Mouse (Mus musculus) limb, embryonic 10.5 days (tissue): ENCODE measurements around the gene Ndufaf2. TPM values are rescaled to one million over a fixed set of nuclear protein-coding genes. Genes with fewer than 3 reads are reported as not detected.
A peak's percentile ranks its signal among the peaks of the same experiment; 100 is the strongest.

Experiments used
- DNase-seq: peaks from one replicate; pipeline ENCODE4 v3.0.0-alpha.2; 2017; ENCODE audit warnings: low spot score
- H3K27ac ChIP-seq: fragments of 300-500 bp; sonication (generic); 2 replicates; pipeline ENCODE4 v1.5.1; 2016; ENCODE audit warnings: mild to moderate bottlenecking
- H3K27me3 ChIP-seq: fragments of 300-500 bp; sonication (generic); 2 replicates; pipeline ENCODE4 v1.6.1; 2016; ENCODE audit warnings: low read depth, mild to moderate bottlenecking; ENCODE audit not compliant: poor library complexity, severe bottlenecking
- H3K36me3 ChIP-seq: fragments of 300-500 bp; sonication (generic); 2 replicates; pipeline ENCODE4 v1.6.1; 2016; ENCODE audit warnings: mild to moderate bottlenecking, moderate library complexity
- H3K4me1 ChIP-seq: fragments of 300-500 bp; sonication (generic); 2 replicates; pipeline ENCODE4 v1.6.1; 2016
- H3K4me3 ChIP-seq: fragments of 300-500 bp; sonication (generic); 2 replicates; pipeline ENCODE4 v1.5.1; 2016; ENCODE audit warnings: mild to moderate bottlenecking, moderate library complexity
- H3K9me3 ChIP-seq: fragments of 300-500 bp; sonication (generic); replicated peaks from 2 replicates; pipeline ENCODE4 v1.6.1; 2016; ENCODE audit warnings: mild to moderate bottlenecking
- WGBS: fragments of 180-500 bp; shearing (Covaris S2); methylation state at CpG from one replicate; pipeline ENCODE4 v1.1.7; 2016; 5-methylcytosine and 5-hydroxymethylcytosine counted together
- polyA plus RNA-seq: library from polyadenylated mRNA; unstranded; fragments of >200 nt; fragmentation: Nextera tagmentation; extraction: Ambion mirVana; gene quantifications from 2 replicates; pipeline ENCODE4 v1.2.1, GENCODE M21; 2016

The Ndufaf2 gene
- 89.8 and 111 TPM in 2 replicates for polyA plus RNA-seq

- no peaks in the 10 kb centered on the region for H3K27me3 ChIP-seq
- peak; percentile 100 for DNase-seq
- H3K27ac ChIP-seq: peak within 1 kb of the TSS; percentile 85
- no peaks in the 10 kb centered on the region for H3K9me3 ChIP-seq
- WGBS: under 1% methylated on average over 47 of the region's 47 CpGs
- H3K4me3 ChIP-seq: peak within 1 kb of the TSS; percentile 85
- H3K36me3 ChIP-seq: peaks cover 20% of the 10 kb centered on the region
- H3K4me1 ChIP-seq: peaks cover 15% of the 10 kb centered on the region
These were observed at the start of gene Ndufaf2, which contains the start of gene Ercc8 for GRCm38 (mm10) chr13:108158465-108159240. TSS of gene Ndufaf2 (minus strand) at chr13:108158623. TSS of gene Ercc8 (plus strand) at chr13:108158731.

GRCm38 (mm10) chr13:108208090-108208489 lies 49.7 kb upstream of the Ndufaf2 start:
- no peak overlapping the region for H3K4me3 ChIP-seq
- no peaks in the 10 kb centered on the region for H3K4me1 ChIP-seq
- H3K27me3 ChIP-seq: peaks cover 17% of the 10 kb centered on the region
- no peaks in the 10 kb centered on the region for H3K9me3 ChIP-seq
- 70% methylated on average over 5 of the region's 5 CpGs for WGBS
- H3K36me3 ChIP-seq: no peaks in the 10 kb centered on the region
- no peak for DNase-seq
- no peak overlapping the region for H3K27ac ChIP-seq

GRCm38 (mm10) chr13:108207447-108207846 lies 49.0 kb upstream of the Ndufaf2 start:
- WGBS: 97% methylated on average over 2 of the region's 2 CpGs
- H3K4me1 ChIP-seq: no peaks in the 10 kb centered on the region

GRCm38 (mm10) chr13:108204857-108205256 lies 46.4 kb upstream of the Ndufaf2 start:
- no peak for DNase-seq
- H3K4me1 ChIP-seq: no peaks in the 10 kb centered on the region
- no peaks in the 10 kb centered on the region for H3K27me3 ChIP-seq
- no peaks in the 10 kb centered on the region for H3K9me3 ChIP-seq
- no peak overlapping the region for H3K4me3 ChIP-seq
- H3K36me3 ChIP-seq: no peaks in the 10 kb centered on the region
- H3K27ac ChIP-seq: no peak overlapping the region
- 92% methylated on average over 3 of the region's 3 CpGs for WGBS

More at GRCm38 (mm10) chr13:108207447-108207846, 49.0 kb upstream of the Ndufaf2 start:
- Histone ChIP-seq H3K36me3 (no peaks in the 10 kb centered on the region), H3K9me3 (no peaks in the 10 kb centered on the region), H3K4me3 (no peak overlapping the region), H3K27ac (no peak overlapping the region), H3K27me3 (peaks cover 10% of the 10 kb centered on the region)
- DNase-seq: no peak

- Histone ChIP-seq H3K4me1 (no peaks in the 10 kb centered on the region), H3K27ac (no peak overlapping the region), H3K36me3 (peaks cover 27% of the 10 kb centered on the region), H3K9me3 (no peaks in the 10 kb centered on the region), H3K4me3 (no peak overlapping the region), H3K27me3 (no peaks in the 10 kb centered on the region)
- WGBS: 90% methylated on average over 6 of the region's 6 CpGs
- DNase-seq: no peak
These were observed 37.1 kb upstream of the Ndufaf2 start for GRCm38 (mm10) chr13:108195474-108195873.

DNA sequence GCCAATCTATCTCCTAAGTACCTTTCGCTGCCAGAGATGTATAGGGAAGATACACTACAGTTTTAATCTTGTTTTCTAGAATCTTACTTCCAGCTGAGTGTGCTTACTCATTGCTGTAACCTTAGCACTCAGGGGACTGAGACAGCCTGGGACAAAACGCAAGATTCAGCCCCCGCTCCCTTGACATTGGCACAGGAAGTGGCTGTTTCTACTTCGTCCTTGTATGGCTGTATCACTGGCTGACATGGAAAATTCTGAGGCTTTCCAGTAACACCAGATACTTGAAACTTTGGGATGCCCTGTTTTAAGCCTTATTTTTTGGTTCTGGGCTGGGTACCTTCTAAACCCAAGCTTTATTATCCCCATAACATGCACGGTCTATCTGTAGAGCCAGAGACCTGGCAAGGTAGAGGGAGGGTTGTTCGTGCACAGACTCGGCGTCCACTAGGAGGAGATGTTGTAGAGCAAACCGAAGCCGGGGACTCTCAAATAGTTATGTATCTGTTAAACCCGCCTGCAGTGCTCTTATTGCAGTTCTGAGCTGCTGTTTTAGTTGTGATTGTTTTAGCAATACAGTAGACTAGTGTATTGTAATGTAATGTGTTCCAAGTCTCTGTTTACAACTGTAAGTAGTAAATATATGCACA lies 32.8 kb upstream of the Ndufaf2 start:
- Histone ChIP-seq H3K27ac (no peak overlapping the region), H3K4me1 (no peaks in the 10 kb centered on the region), H3K36me3 (peaks cover 45% of the 10 kb centered on the region), H3K4me3 (no peak overlapping the region), H3K27me3 (no peaks in the 10 kb centered on the region), H3K9me3 (no peaks in the 10 kb centered on the region)
- peak; percentile 63 for DNase-seq
- WGBS: 61% methylated on average over 11 of the region's 11 CpGs

DNA sequence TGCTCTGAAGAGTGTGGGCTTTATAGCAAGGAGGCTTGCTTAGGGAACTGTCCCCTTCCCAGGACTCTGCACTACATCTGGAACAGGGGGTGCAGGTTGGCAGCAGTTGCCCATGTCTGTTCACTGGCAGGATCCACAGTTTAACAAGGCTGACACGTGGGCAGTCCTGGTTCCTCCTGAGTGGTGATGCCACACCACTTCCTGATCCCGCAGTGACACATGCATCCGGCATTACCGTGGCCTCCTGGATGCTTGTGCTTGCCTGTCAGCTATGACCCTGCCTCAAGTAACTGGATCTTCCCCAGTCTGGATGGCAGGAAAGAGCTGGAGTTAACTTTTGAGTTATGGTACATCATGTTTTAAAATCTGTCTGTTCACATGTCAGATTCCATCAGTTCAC lies 29.6 kb upstream of the Ndufaf2 start:
- Histone ChIP-seq H3K36me3 (peaks cover 49% of the 10 kb centered on the region), H3K27me3 (no peaks in the 10 kb centered on the region), H3K9me3 (no peaks in the 10 kb centered on the region), H3K4me3 (no peak overlapping the region), H3K4me1 (no peaks in the 10 kb centered on the region), H3K27ac (no peak overlapping the region)
- DNase-seq: no peak
- 94% methylated on average over 4 of the region's 4 CpGs for WGBS

DNA sequence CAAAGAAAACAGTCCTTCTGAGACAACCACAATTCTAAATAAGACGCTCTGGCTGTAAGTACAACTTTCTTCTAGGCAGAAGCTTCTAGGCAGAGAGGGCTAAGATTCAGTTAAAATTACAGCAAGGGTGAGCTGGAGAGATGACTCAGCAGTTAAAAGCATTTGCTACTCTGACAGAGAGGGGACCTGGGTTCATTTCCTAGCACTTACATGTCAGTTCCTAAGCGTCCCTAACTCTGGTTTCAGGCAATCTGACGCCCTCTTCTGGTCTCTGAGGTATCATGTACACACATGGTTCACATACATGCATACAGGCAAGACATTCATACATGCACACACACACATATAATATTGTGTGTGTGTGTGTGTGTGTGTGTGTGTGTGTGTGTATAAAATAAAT lies 27.1 kb upstream of the Ndufaf2 start:
- Histone ChIP-seq H3K4me1 (no peaks in the 10 kb centered on the region), H3K36me3 (peaks cover 74% of the 10 kb centered on the region), H3K27ac (no peak overlapping the region), H3K4me3 (no peak overlapping the region), H3K27me3 (no peaks in the 10 kb centered on the region), H3K9me3 (no peaks in the 10 kb centered on the region)
- 93% methylated on average over 3 of the region's 3 CpGs for WGBS
- no peak for DNase-seq

- H3K27me3 ChIP-seq: no peaks in the 10 kb centered on the region
- H3K9me3 ChIP-seq: no peaks in the 10 kb centered on the region
- no peak for DNase-seq
- H3K4me3 ChIP-seq: no peak overlapping the region
- H3K36me3 ChIP-seq: peaks cover 74% of the 10 kb centered on the region
- H3K27ac ChIP-seq: no peak overlapping the region
- H3K4me1 ChIP-seq: no peaks in the 10 kb centered on the region
These were observed 26.4 kb upstream of the Ndufaf2 start for GRCm38 (mm10) chr13:108184743-108185255.

GRCm38 (mm10) chr13:108180821-108181220 lies 22.4 kb upstream of the Ndufaf2 start:
- H3K9me3 ChIP-seq: no peaks in the 10 kb centered on the region
- H3K4me3 ChIP-seq: no peak overlapping the region
- DNase-seq: no peak
- H3K36me3 ChIP-seq: peaks cover 80% of the 10 kb centered on the region
- no peaks in the 10 kb centered on the region for H3K27me3 ChIP-seq
- no peak overlapping the region for H3K27ac ChIP-seq
- WGBS: 90% methylated on average over 5 of the region's 5 CpGs
- H3K4me1 ChIP-seq: no peaks in the 10 kb centered on the region

DNA sequence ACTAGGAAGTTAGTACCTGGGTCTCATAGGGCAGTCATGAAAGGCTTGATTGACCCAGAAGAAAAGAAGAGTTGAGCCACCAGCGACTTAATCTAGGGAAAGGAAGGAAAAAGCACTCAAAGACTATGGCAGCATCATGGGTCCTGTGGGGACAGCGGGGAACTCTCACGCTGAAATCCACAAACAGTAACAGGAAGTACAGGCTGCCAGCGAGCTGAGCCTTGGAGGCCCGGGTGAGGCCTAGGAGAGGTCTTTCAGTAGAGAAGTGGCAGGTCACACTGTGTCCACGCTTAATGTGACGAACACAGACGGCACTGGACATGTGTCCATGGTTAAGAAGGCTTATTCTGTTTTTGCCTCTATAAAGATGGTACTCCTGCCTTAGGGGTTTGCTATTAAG lies 21.2 kb upstream of the Ndufaf2 start:
- DNase-seq: no peak
- H3K9me3 ChIP-seq: no peaks in the 10 kb centered on the region
- H3K4me3 ChIP-seq: no peak overlapping the region
- H3K27ac ChIP-seq: no peak overlapping the region
- no peaks in the 10 kb centered on the region for H3K27me3 ChIP-seq
- no peaks in the 10 kb centered on the region for H3K4me1 ChIP-seq
- WGBS: 91% methylated on average over 8 of the region's 8 CpGs
- peaks cover 80% of the 10 kb centered on the region for H3K36me3 ChIP-seq

DNA sequence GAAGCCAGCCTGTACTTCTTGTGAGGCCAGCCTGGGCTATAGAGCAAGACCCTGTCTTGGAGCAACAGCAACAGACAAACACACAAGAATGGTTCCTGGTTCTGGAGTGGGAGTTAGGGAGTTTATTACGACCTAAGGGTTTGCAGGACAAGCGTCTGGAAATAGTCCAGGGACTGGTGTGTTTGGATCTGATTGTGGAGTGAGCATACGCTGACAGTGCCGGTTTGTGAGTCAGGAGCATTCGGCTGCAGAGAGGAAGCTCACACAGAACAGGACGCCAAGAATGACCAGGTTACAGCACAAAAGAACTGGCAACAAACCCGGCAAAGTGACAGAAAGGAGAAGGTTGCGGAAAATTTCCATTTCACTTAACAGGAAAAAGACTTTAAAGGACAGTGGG lies 12.1 kb upstream of the Ndufaf2 start:
- DNase-seq: no peak
- Histone ChIP-seq H3K4me3 (no peak overlapping the region), H3K9me3 (no peaks in the 10 kb centered on the region), H3K36me3 (peaks cover 62% of the 10 kb centered on the region), H3K4me1 (no peaks in the 10 kb centered on the region), H3K27ac (no peak overlapping the region), H3K27me3 (no peaks in the 10 kb centered on the region)
- WGBS: 89% methylated on average over 8 of the region's 8 CpGs

GRCm38 (mm10) chr13:108170002-108170401 lies 11.6 kb upstream of the Ndufaf2 start:
- Histone ChIP-seq H3K27me3 (no peaks in the 10 kb centered on the region), H3K4me3 (no peak overlapping the region), H3K36me3 (peaks cover 57% of the 10 kb centered on the region), H3K4me1 (no peaks in the 10 kb centered on the region), H3K9me3 (no peaks in the 10 kb centered on the region), H3K27ac (no peak overlapping the region)
- WGBS: 100% methylated on average over 1 of the region's 1 CpGs
- no peak for DNase-seq
